Mouse (Mus musculus) heart, embryonic 12.5 days (tissue): ENCODE measurements at regions not wholly inside any gene's neighbourhood (a gene's known extent, or its start where the extent isn't known, plus 50 kb on each side); places are given as distances from the start of the nearest gene placed in this dataset.
"Not testable (repeated sequence)": the region's sequence is repeated elsewhere in the genome, so short reads cannot be mapped to it uniquely, and the experiment has no call there.

Source experiments
- ATAC-seq: fragments of 200-750 bp; cut with Nextera tagmentation; 2 replicates; pipeline ENCODE4 v1.8.0; 2017; ENCODE audit warnings: moderate TSS enrichment, moderate library complexity; ENCODE audit not compliant: insufficient number of reproducible peaks, low FRiP score
- H3K27ac ChIP-seq: fragments of 300-500 bp; sonication (generic); 2 replicates; pipeline ENCODE4 v1.5.1; 2016; ENCODE audit warnings: mild to moderate bottlenecking, moderate library complexity; ENCODE audit not compliant: poor library complexity, severe bottlenecking
- H3K27me3 ChIP-seq: fragments of 300-500 bp; sonication (generic); replicated peaks from 2 replicates; pipeline ENCODE4 v1.6.1; 2016; ENCODE audit warnings: mild to moderate bottlenecking, moderate library complexity
- H3K36me3 ChIP-seq: fragments of 300-500 bp; sonication (generic); 2 replicates; pipeline ENCODE4 v1.6.1; 2016; ENCODE audit warnings: mild to moderate bottlenecking, moderate library complexity
- H3K4me1 ChIP-seq: fragments of 300-500 bp; sonication (generic); replicated peaks from 2 replicates; pipeline ENCODE4 v1.6.1; 2016; ENCODE audit warnings: mild to moderate bottlenecking
- H3K4me2 ChIP-seq: fragments of 300-500 bp; sonication (generic); 2 replicates; pipeline ENCODE4 v1.6.1; 2016; ENCODE audit warnings: mild to moderate bottlenecking, moderate library complexity
- H3K4me3 ChIP-seq: fragments of 300-500 bp; sonication (generic); 2 replicates; pipeline ENCODE4 v1.5.1; 2016; ENCODE audit warnings: mild to moderate bottlenecking
- H3K9ac ChIP-seq: fragments of 300-500 bp; sonication (generic); 2 replicates; pipeline ENCODE4 v1.6.1; 2016; ENCODE audit warnings: mild to moderate bottlenecking, moderate library complexity
- H3K9me3 ChIP-seq: fragments of 300-500 bp; sonication (generic); replicated peaks from 2 replicates; pipeline ENCODE4 v1.6.1; 2016; ENCODE audit warnings: mild to moderate bottlenecking, moderate library complexity
- WGBS: fragments of 180-500 bp; shearing (Covaris S2); methylation state at CpG from one replicate; pipeline ENCODE4 v1.1.7; 2016; 5-methylcytosine and 5-hydroxymethylcytosine counted together

DNA sequence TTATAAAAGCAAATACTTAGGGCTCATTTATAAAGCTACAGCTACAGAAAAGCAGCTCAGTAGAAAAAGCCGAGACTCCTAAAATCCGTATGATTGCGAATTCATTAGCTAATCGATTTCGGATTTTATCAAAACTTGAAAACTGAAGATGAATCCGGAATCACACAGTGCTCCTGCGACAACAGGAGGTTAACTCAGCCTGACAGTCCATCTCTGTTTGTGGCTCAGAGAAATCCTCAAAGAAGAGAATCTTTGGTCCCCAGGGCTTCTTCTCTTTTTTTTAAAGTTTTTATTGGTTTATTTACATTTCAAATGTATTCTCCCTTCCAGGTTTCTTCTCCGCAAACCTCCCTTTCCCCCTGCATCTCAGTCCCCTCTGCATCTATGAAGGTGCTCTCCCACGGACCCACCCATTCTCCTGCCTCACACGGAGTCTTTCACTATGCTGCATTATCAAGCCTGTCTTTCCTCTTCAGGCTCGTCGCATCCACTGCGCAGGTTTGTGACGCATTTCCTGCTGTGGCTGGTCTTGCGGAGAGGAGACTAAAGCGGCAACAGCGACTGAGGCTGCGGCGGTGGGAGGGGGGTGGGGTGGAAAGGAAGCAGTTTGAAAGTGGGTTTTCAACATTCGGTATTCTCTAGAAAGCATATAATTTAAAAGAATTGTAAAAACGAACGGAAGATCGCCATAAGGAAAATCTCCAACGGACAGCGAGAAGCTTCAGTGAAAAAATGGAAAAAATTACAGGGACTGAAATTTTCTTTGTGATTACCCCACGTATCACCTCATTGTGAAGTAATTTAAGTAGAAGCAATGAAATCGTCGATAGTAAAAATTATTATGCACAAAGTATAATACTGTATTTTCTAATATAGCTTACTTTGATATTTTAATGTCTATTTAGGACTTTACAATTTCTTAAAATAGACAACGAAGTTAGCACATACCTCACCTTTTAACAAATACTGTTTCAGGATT is 482.5 kb upstream of the Snrpn start:
- peak; percentile 57; the same call in 1 of the 2 replicates for ATAC-seq
- H3K27ac ChIP-seq, H3K9me3 ChIP-seq, H3K4me1 ChIP-seq, H3K27me3 ChIP-seq, H3K36me3 ChIP-seq: not testable (repeated sequence)
- Histone ChIP-seq H3K4me3 (peak overlapping the region; percentile 46), H3K4me2 (peak overlapping the region; percentile 59), H3K9ac (0 out of 2 replicates have a peak overlapping the region, but pooled peaks have one; percentile 3)
- 22% methylated on average over 29 of the region's 29 CpGs for WGBS

DNA sequence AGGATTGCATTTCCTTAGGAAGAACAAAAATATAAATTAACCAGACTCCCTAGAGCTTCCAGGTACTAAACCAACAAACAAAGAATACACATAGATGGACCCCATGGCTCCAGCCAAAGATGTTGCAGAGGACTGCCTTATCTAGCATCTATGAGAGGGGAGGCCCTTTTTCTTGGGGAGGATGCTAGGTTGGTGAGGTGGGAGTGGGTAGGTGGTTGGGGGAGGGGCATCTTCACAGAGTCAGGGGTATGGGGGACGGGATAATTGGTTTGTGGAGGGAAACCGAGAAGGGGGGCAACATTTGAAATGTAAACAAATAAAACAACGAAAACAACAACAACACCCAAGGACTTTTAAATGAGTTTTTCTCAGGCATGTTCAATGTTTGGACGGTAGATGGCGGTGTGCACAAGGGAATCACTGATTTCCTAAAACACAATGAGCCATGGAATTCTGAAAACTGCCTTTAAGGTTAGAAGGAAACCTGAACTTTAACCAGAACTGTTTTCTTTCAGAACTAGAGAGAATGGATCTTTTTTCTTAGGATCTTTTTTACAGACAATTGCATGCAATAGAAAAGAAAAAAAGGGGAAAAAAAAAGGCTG is 477.2 kb upstream of the Snrpn start:
- not testable (repeated sequence) for H3K4me1 ChIP-seq, H3K36me3 ChIP-seq, H3K4me2 ChIP-seq, H3K27ac ChIP-seq, H3K4me3 ChIP-seq, H3K27me3 ChIP-seq, H3K9me3 ChIP-seq, H3K9ac ChIP-seq, ATAC-seq
- 5% methylated on average over 5 of the region's 5 CpGs for WGBS
